Comparison of ENCODE assay signal across 21 mouse cellular contexts in the genomic region with DNA sequence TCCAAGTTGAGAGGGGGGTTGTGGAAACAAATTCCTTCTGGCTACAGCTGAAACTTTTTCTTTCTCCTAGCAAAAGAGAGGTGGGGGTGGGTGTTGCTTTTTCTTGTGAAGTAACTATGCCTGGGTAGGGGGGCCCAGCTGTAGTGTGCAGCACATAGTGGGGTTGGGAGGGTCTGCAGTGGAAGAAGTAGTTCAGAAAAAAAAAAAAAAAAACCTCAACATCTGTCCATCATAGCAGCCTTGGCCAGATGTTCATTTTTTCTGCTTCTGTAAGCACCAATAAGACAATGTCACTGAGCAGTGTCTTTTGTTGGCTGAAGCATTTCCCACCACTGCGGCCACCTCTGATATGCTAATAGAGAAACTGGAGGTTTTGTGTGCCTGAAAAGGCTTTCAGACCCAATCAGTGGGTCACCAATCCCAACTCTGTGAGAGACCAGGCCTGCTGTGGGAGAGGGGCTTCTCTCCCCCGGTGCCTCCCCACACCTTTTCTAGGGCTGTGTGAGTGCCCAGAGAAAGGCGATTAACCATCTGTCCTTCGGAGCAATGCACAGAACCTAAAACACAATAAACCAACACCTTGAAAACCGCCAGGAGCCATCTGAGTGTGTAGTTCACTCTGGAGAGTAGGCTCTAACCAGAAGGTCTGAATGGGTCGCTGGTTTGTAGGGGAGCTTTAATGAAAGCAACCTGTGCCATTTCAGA.
A peak's percentile ranks its signal among the peaks of the same experiment; 100 is the strongest.
DNase-seq lines count a peak whose midpoint lies in the region; ATAC-seq and TF ChIP-seq lines count a peak whose summit lies in the region.
"Had no signal": no experiment of that assay in that cellular context is flagged by ENCODE, and none has a peak within 500 bp of the region (broad histone marks: within the 10 kb centered on the region; RNA-seq: fewer than 3 reads in every experiment).

No protein-coding gene starts in this region.

- peaks cover 4% of the 10 kb centered on the region; the same call in 1 of the 2 replicates for H3K4me1 ChIP-seq in kidney, embryonic 16.5 days (ENCODE audit: insufficient read depth, low read length)
- H3K4me1 ChIP-seq in kidney, adult 2 months (ENCODE audit: control insufficient read depth, insufficient read depth, low read length), result no peaks in the 10 kb centered on the region
- no peaks in the 10 kb centered on the region for H3K4me1 ChIP-seq in midbrain, embryonic 13.5 days (replicated peaks)
- H3K4me1 ChIP-seq: embryonic facial prominence, embryonic 15.5 days; limb, embryonic 12.5 days; liver, embryonic 13.5 days; stomach, embryonic 15.5 days had no signal

- H3K9ac ChIP-seq in kidney, embryonic 16.5 days (replicated peaks; ENCODE audit: low read length), result no peak overlapping the region
- no peak overlapping the region for H3K9ac ChIP-seq in midbrain, embryonic 13.5 days (replicated peaks)
- H3K9ac ChIP-seq: embryonic facial prominence, embryonic 15.5 days; limb, embryonic 12.5 days; liver, embryonic 13.5 days; stomach, embryonic 15.5 days had no signal

- no peak for TF ChIP-seq POLR2A in kidney, adult 2 months (IDR thresholded peaks at IDR 0.05; ENCODE audit: low read depth, low read length)

- no peak for ATAC-seq in kidney, embryonic 16.5 days (ENCODE audit: low FRiP score, low TSS enrichment)
- peak; percentile 63; the same call in 1 of the 2 replicates for ATAC-seq in midbrain, embryonic 13.5 days
- no peak for ATAC-seq in monocyte, adult 5-6 weeks (replicated peaks; ENCODE audit: insufficient number of reproducible peaks, low FRiP score, low TSS enrichment, poor library complexity, severe bottlenecking)
- ATAC-seq: hindbrain, embryonic 16.5 days had no signal

- peak overlapping the region; percentile 61; the same call in 1 of the 2 replicates for H3K27ac ChIP-seq in kidney, embryonic 16.5 days (ENCODE audit: low read length)
- H3K27ac ChIP-seq in kidney, adult 2 months (ENCODE audit: insufficient read depth, low read depth, low read length), result no peak overlapping the region
- H3K27ac ChIP-seq in midbrain, embryonic 13.5 days, result no peak overlapping the region
- H3K27ac ChIP-seq: embryonic facial prominence, embryonic 15.5 days; limb, embryonic 12.5 days; liver, embryonic 13.5 days; stomach, embryonic 15.5 days had no signal

- no peak for DNase-seq in kidney, adult 2 months
- peak; percentile 59 for DNase-seq in R1 (ENCODE audit: low read depth, low spot score)
- peak; percentile 23 for DNase-seq in embryo, embryonic 9.5 days (ENCODE audit: extremely low spot score)
- DNase-seq in adrenal gland, postnatal 25 days, result no peak
- no peak for DNase-seq in frontal cortex, adult 2 months (ENCODE audit: extremely low spot score in 1 of 2, low spot score in 1 of 2)
- DNase-seq: adrenal gland, adult 2 months; cerebellum, adult 8-10 months; gastrocnemius, postnatal 25 days; kidney, adult 11 months; kidney, postnatal 36 days; layer of hippocampus, adult 9-11 months; liver, embryonic 13.5 days; thymus, postnatal 14 days had no signal

- no peak overlapping the region for H3K4me2 ChIP-seq in kidney, embryonic 16.5 days (replicated peaks; ENCODE audit: low read depth, low read length)
- no peak overlapping the region for H3K4me2 ChIP-seq in midbrain, embryonic 13.5 days (replicated peaks)
- H3K4me2 ChIP-seq: embryonic facial prominence, embryonic 15.5 days; limb, embryonic 12.5 days; liver, embryonic 13.5 days; stomach, embryonic 15.5 days had no signal

- H3K27me3 ChIP-seq in kidney, embryonic 16.5 days (ENCODE audit: insufficient read depth, low read length), result peaks cover 16% of the 10 kb centered on the region; the same call in 1 of the 2 replicates
- H3K27me3 ChIP-seq in kidney, adult 2 months (replicated peaks; ENCODE audit: control insufficient read depth, insufficient read depth, low read length), result no peaks in the 10 kb centered on the region
- peaks cover 35% of the 10 kb centered on the region; the same call in 1 of the 2 replicates for H3K27me3 ChIP-seq in midbrain, embryonic 13.5 days
- H3K27me3 ChIP-seq: embryonic facial prominence, embryonic 15.5 days; liver, embryonic 13.5 days; stomach, embryonic 15.5 days had no signal

- no peaks in the 10 kb centered on the region for H3K9me3 ChIP-seq in kidney, embryonic 16.5 days (ENCODE audit: low read length)
- H3K9me3 ChIP-seq in midbrain, embryonic 13.5 days, result no peaks in the 10 kb centered on the region
- H3K9me3 ChIP-seq: embryonic facial prominence, embryonic 15.5 days; G1E; limb, embryonic 12.5 days; liver, embryonic 13.5 days; stomach, embryonic 15.5 days had no signal

- WGBS in kidney, embryonic 16.5 days, result 56% methylated on average over 6 of the region's 6 CpGs
- WGBS in kidney, adult 2 months, result 56% methylated on average over 6 of the region's 6 CpGs
- 25% methylated on average over 6 of the region's 6 CpGs for WGBS in midbrain, embryonic 13.5 days

- H3K4me3 ChIP-seq in kidney, embryonic 16.5 days (ENCODE audit: low read length), result no peak overlapping the region
- H3K4me3 ChIP-seq in kidney, adult 2 months (ENCODE audit: insufficient read depth, low read depth, low read length), result no peak overlapping the region
- no peak overlapping the region for H3K4me3 ChIP-seq in midbrain, embryonic 13.5 days (replicated peaks)
- H3K4me3 ChIP-seq: embryonic facial prominence, embryonic 15.5 days; limb, embryonic 12.5 days; liver, embryonic 13.5 days; stomach, embryonic 15.5 days had no signal

- no peaks in the 10 kb centered on the region for H3K36me3 ChIP-seq in kidney, embryonic 16.5 days (ENCODE audit: insufficient read depth, low read length)
- no peaks in the 10 kb centered on the region for H3K36me3 ChIP-seq in kidney, adult 2 months (ENCODE audit: control insufficient read depth, insufficient read depth, low read length)
- no peaks in the 10 kb centered on the region for H3K36me3 ChIP-seq in midbrain, embryonic 13.5 days
- H3K36me3 ChIP-seq: embryonic facial prominence, embryonic 15.5 days; G1E; limb, embryonic 12.5 days; liver, embryonic 13.5 days; stomach, embryonic 15.5 days had no signal

- no peak for TF ChIP-seq CTCF in kidney, adult 2 months (conservative IDR thresholded peaks at IDR 0.05; ENCODE audit: insufficient read depth, insufficient read length, low read depth, low read length)

Comparison
In these comparisons a context has a peak if more than half of its experiments do, and no peak if none do; other contexts are left out.
1. DNase-seq: peak in R1 (single experiment) and embryo, embryonic 9.5 days (single experiment); none in kidney, adult 2 months (single experiment), adrenal gland, postnatal 25 days (single experiment) and frontal cortex, adult 2 months (0 of 2).